Mouse (Mus musculus) skeletal muscle tissue, adult 2 months (tissue): Measurements from ENCODE around the gene Flnb.

ENCODE experiments used
- DNase-seq: peaks from one replicate; pipeline ENCODE4 v3.0.0-alpha.2; 2012; ENCODE audit warnings: low read depth, low spot score

Flnb gene

DNA sequence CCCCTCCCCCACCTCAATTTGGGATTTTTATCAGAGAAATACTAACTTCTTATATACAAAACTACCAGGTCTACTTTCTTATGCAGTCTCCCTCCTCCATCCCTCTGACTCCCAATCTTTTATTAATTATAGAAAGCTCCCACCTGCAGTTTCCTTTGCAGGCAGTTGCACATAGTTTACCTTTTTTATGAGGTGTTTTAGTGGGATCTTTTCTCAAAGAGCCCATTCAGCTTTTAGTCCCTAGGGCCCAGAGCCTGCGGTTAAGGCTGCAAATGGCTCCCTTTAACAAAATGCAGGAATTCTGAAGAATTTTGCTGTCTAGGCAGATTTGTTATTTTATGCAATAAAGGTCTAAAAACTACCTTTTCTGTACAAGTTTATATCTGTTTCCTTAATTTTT is 78.9 kb downstream of the Flnb start:
- DNase-seq, result no peak

- DNase-seq, result no peak
Observed at GRCm38 (mm10) chr14:7899986-7900385, 82.2 kb downstream of the Flnb start.

DNA sequence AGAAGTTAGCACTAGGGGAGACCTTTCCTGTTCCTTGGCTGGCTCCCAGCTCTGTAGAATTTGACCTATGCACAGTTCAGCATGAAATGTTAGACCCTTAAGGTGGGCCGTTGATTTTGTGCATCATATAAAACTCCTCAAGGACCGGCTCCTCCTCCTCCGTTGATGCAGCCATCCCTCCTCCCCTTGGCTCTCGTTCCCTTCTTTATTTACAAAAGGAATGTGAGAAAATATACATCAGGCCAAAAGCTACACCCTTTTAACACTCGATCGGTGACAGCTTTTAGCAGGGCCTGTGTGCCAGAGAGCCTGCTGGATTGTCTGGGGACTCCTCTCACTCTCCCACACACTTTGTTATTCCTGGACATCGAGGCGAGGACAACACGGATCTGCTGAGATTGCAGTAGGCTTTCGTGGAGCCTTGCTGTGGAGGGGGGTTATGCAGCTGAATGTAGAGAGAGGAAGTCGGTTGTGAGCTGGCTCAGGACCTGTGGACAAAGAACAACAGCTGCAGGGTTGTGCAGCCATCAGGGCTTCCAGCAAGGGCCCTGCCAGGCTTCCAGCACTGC is 82.8 kb downstream of the Flnb start:
- peak; percentile 45 for DNase-seq

GRCm38 (mm10) chr14:7901484-7902240 is 83.9 kb downstream of the Flnb start:
- no peak for DNase-seq

- DNase-seq, result no peak
Observed at GRCm38 (mm10) chr14:7907058-7907457, 89.3 kb downstream of the Flnb start.

- no peak for DNase-seq
Observed at GRCm38 (mm10) chr14:7909472-7909871, 91.7 kb downstream of the Flnb start.

GRCm38 (mm10) chr14:7913842-7914241 is 96.1 kb downstream of the Flnb start:
- peak; percentile 23 for DNase-seq

DNA sequence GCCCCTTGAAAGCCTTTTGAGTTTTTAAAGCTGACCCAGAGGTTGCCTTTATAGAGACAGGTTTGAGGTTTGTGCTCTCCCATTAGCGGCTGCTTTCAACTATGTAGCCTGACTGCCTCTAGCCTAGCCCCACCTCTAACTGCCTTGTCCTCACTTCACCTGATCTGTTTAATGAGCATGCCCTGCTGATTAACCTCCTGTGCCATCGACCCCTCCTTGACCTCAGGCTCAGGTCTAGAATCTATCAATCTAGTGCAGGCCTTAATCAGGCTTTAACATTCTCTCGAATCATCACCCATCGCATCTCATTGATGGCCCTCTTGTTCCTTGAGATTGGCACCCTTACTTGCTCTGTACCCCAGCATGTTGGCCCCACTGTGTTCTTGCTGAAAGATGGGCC is 96.7 kb downstream of the Flnb start:
- no peak for DNase-seq

- DNase-seq, result no peak
Observed at GRCm38 (mm10) chr14:7918150-7918991, 100.6 kb downstream of the Flnb start.

DNA sequence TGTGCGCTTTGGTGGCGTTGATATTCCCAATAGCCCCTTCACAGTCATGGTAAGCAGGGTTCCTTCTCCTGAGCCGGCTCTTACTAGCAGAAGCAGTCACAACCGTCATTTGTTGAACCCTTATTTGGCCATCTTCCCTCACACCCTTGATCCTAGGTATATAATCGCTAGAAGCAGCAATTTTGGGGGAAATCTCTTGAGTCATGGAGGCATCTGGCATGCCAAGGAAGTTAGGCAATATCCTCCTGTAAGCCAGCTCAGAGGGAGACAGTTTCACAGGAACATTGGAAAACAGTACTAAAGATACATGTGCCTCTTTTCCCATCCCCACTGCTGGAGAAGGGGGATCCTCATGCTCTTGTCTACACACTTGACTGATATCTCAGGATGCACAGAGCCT is 101.6 kb downstream of the Flnb start:
- DNase-seq, result no peak

DNA sequence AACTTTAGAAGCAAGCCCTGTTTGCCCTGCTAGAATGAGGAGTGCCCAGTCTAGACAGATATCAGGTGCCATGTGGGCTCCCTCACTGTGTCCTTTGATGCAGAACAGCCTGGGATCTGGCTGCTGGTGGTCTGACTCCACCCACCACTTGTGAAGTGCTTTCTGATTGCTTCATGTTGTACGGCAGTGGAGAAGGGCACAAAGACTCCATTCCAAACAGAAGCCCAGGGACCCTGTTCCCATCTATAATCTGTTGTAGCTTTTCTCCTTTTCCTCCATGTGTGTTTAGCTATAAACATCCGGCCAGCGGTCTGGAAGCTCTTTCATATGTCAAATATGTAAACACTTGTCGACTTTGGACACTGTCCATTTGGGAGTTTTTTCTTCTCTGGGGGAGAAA is 102.2 kb downstream of the Flnb start:
- no peak for DNase-seq

DNA sequence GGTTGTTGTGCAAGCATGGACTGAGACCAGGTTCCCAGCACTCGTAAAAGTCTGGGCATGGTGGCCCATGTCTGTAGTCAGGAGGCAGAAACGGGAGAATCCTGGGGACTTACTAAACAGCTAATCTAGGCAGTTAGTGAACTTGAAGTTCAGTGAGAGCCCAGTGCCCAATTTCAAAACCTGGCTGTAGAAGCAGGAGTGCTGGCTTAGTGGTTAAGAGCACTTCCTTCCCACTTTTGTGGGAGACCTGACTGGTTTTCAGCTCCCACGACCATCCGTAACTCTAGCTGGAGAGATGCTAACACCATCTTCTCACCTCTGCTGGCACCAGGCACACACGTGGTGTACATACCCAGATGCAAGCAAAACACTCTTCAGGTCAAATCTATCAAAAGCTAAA is 103.7 kb downstream of the Flnb start:
- no peak for DNase-seq

DNA sequence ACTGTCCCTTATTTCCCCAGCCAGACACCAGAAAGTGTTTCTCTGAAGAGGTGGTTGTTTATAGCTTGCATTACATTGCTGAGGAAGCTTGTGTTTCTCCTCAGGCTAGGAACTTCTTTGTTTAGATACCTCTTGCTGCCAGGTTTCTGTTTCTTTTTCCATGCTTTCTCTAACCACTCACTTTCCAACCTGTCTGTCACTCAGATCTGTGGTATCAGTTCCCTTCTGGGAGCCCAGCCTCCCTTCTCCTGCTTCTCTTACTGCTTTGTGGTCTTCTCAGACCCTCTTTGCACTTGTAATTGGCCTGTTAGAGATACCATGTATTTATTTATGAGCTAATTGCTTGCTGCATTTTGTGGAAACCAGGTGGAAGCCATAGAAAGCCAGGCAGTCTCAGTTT is 105.9 kb downstream of the Flnb start:
- no peak for DNase-seq

DNA sequence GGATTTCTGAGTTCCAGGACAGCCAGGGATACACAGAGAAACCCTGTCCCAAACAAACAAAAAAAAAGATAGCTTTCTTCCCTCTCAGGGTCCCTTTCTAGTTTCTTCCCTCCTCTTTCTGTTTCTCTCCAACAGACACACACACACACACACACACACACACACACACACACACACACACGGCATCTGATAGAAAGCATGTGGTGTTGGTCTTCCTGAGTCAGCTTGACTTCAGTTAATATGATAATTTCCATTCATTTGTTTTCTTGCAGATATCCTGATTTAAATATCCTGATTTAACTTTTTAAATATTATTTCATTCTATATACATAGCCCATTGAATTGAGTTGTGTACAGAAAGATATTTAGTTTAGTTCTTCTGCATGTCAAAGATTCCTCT is 110.6 kb downstream of the Flnb start:
- DNase-seq, result no peak

DNA sequence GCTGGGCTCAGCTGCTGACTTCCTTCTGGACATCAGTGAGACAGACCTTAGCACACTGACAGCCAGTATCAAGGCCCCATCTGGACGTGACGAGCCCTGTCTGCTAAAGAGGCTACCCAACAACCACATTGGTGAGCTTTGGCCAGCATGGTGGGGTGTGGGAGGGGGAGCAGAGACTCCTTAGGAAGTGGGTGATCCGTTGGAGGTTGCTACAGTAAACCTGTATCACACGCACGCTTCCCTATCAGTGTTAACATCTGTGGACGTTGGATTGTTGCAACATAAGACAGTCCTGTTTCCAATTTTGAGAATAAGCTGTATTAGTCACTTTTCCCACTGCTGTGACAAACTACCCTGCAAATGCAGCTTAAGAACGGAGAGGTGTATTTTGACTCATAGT is 111.3 kb downstream of the Flnb start:
- DNase-seq, result no peak

GRCm38 (mm10) chr14:7932151-7932550 is 114.4 kb downstream of the Flnb start:
- no peak for DNase-seq

DNA sequence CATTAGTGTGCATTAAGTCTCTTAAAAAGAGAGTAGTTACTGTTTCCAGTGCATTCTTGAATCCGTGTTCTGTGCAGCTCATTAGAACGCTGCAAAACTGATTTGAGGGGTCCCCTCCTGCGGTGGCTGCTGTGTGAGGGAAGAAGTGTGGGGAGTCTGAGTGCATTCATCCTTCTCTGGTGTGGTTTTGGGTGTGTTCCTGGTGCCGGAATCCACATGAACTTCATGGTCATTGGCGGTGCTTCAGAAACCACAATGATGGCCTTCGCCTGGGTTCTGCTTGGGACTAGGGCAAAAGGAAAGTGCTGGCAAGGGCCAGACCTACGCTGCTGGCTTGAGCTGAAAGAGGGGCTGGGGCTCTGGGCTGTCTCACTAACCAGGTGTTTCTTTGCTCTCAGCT is 116.4 kb downstream of the Flnb start:
- no peak for DNase-seq

DNA sequence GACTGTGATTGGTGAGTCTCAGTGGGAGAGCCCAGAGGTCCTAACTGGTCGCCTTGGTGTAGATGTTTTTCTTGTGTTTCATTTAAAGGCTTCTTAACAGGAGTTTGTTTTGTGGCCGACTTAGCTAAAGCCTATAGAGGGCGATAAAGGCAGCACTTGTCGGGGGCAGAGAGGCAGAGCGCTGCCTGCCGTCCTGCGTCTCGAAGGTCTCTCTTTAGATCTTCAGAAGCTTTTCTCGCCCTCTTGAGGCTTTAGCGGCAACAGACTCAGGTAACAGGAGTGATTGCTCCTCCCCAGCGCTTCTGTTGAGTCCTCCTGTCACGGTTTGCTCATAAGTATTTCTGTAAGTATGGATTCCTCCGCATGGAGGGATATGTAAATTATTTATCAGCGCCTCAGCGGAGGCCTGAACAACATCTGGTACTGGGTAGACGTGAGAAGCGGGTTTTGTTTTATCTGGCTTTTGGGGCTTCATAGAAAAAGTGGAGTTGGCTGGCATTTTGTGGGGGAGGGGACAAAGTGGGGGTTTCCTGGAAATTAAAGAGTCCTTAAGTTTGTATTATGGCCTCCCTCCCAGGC is 119.4 kb downstream of the Flnb start:
- no peak for DNase-seq

DNA sequence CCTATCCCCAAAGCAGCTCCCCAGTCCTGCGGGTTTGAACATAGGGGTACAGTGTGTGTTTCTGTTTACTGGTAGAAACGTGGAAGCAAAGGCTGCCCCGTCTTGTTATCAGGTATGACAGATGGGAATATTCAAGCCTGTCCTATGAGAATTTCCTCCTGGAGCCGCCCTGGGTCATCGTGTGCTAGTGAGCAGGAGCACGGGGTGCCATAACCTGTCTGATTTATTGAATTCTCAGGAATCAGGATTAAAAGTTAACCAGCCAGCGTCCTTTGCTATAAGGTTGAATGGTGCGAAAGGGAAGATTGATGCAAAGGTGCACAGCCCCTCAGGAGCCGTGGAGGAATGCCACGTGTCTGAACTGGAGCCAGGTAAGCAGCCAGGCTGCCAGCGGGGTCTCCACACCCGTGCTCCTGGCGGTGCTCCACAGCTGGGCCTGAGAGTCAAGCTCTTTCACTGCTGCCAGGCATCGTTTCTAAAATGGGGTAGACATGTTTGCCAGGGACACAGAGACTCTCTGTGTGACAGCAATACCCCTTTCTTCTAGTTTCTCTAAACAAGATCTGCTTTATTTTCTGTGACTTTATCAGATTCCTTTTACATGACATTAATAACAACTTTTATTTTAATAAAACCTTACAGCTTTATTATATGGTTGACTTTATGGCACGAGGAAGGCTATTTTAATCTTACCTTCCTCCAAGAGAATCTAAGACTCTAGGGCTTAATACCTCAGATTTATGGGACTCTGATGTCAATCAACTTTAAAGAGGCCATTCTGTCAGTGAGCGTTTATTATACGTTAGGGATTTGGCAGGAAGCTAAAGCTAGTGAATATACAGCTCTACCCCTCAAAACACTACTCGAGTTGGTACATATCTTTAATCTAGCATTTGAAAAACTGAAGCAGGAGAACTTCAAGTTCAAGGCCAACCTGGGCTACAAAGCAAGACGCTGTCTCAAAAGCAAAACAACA is 121.3 kb downstream of the Flnb start:
- DNase-seq, result no peak

DNA sequence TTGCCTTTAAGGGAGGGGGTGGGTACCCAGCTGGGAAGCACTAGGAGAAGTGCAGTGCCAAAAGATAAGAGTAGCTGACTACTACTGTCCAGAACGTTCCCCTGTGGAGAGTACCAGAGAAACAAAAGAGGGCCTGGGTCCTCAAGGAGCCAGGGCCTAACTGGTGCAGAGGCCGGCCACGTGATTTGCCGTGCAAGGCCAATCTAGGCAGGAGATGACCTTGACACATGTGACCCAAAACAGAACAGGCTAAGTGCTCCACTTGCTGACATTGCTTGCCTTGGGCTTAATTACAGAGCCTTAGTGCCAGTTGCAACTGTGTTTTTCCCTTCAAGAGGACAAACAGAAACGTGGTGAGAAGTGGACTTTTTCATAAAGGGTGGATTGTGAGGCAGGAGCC is 123.7 kb downstream of the Flnb start:
- DNase-seq, result no peak

- peak; percentile 38 for DNase-seq
Observed at GRCm38 (mm10) chr14:7943101-7943800, 125.5 kb downstream of the Flnb start.
